Mouse (Mus musculus) MEL (cell line): ENCODE results near the gene Gm9999. TPM values are rescaled to one million over a fixed set of nuclear protein-coding genes. Genes with fewer than 3 reads are reported as not detected.

ENCODE experiments used
- DNase-seq: peaks from one replicate; pipeline ENCODE4 v3.0.0; 2011; ENCODE audit warnings: low read depth, low spot score
- H3K27ac ChIP-seq: 2 replicates; pipeline ENCODE4 v1.5.1; 2012; ENCODE audit warnings: low read depth, mild to moderate bottlenecking, control low read depth, low read length, moderate library complexity; ENCODE audit not compliant: control insufficient read depth
- H3K27me3 ChIP-seq, 2 experiments: fragments of 150-350 bp in 1 of 2; sonication (generic) in 1 of 2; 2 replicates each; pipeline ENCODE4 v1.6.1; 2012; ENCODE audit warnings: low read length in 2 of 2, mild to moderate bottlenecking in 2 of 2, improper control_type of control experiment in 1 of 2, moderate library complexity in 1 of 2; ENCODE audit not compliant: insufficient read depth in 2 of 2, control insufficient read depth in 1 of 2
- H3K36me3 ChIP-seq, 2 experiments: 2 replicates each; pipeline ENCODE4 v1.6.1; 2012 to 2014; ENCODE audit warnings: low read length in 2 of 2, improper control_type of control experiment in 1 of 2, inconsistent platforms in 1 of 2, mild to moderate bottlenecking in 1 of 2; ENCODE audit not compliant: insufficient read depth in 2 of 2, control insufficient read depth in 1 of 2
- H3K4me1 ChIP-seq, 2 experiments: fragments of 150-350 bp in 1 of 2; sonication (generic) in 1 of 2; 2 replicates each; pipeline ENCODE4 v1.6.1; 2012; ENCODE audit warnings: low read length in 2 of 2, improper control_type of control experiment in 1 of 2, mild to moderate bottlenecking in 1 of 2; ENCODE audit not compliant: insufficient read depth in 2 of 2, control insufficient read depth in 1 of 2
- H3K4me3 ChIP-seq, 2 experiments: fragments of 150-350 bp in 1 of 2; sonication (generic) in 1 of 2; 2 replicates each; pipeline ENCODE4 v1.5.1; 2012; ENCODE audit warnings: low read depth in 2 of 2, low read length in 2 of 2, mild to moderate bottlenecking in 2 of 2, moderate library complexity in 2 of 2, control low read depth in 1 of 2, improper control_type of control experiment in 1 of 2; ENCODE audit not compliant: control insufficient read depth in 1 of 2, insufficient read depth in 1 of 2
- H3K79me2 ChIP-seq: 2 replicates; pipeline ENCODE4 v1.6.1; 2012; ENCODE audit warnings: mild to moderate bottlenecking, low read length, moderate library complexity; ENCODE audit not compliant: control insufficient read depth, poor library complexity, insufficient read depth
- H3K9ac ChIP-seq: 2 replicates; pipeline ENCODE4 v1.6.1; 2012; ENCODE audit warnings: low read depth, mild to moderate bottlenecking, control low read depth, low read length, moderate library complexity; ENCODE audit not compliant: control insufficient read depth, poor library complexity, severe bottlenecking
- H3K9me3 ChIP-seq: fragments of 150-350 bp; sonication (generic); replicated peaks from 2 replicates; pipeline ENCODE4 v1.6.1; 2012; ENCODE audit warnings: mild to moderate bottlenecking, low read length, improper control_type of control experiment, moderate library complexity; ENCODE audit not compliant: insufficient read depth
- BHLHE40 ChIP-seq: IDR thresholded peaks from 2 replicates; pipeline ENCODE4 v1.6.1; 2012; ENCODE audit warnings: low read depth, mild to moderate bottlenecking, inconsistent platforms, low read length, improper control_type of control experiment, borderline replicate concordance
- CTCF ChIP-seq, 3 experiments: IDR thresholded peaks in 2 of 3; conservative IDR thresholded peaks in 1 of 3; 2 replicates each; pipeline ENCODE4 v1.5.1; 2011 to 2012; ENCODE audit warnings: low read length in 3 of 3, low read depth in 2 of 3, mild to moderate bottlenecking in 2 of 3, improper control_type of control experiment in 1 of 3, inconsistent platforms in 1 of 3, mixed read lengths in 1 of 3, moderate library complexity in 1 of 3; ENCODE audit not compliant: control insufficient read depth in 1 of 3, insufficient read depth in 1 of 3, poor library complexity in 1 of 3, severe bottlenecking in 1 of 3
- ELF1 ChIP-seq: IDR thresholded peaks from 2 replicates; pipeline ENCODE4 v1.6.1; 2014; ENCODE audit warnings: low read depth, mild to moderate bottlenecking, inconsistent platforms, low read length, improper control_type of control experiment, moderate library complexity
- GABPA ChIP-seq: IDR thresholded peaks from 2 replicates; pipeline ENCODE4 v1.6.1; 2012; ENCODE audit warnings: low read depth, mild to moderate bottlenecking, inconsistent platforms, low read length, improper control_type of control experiment, moderate library complexity
- GATA1 ChIP-seq: IDR thresholded peaks from 2 replicates; pipeline ENCODE4 v1.6.1; 2011; ENCODE audit warnings: low read depth, low read length, improper control_type of control experiment
- HCFC1 ChIP-seq: IDR thresholded peaks from 2 replicates; pipeline ENCODE4 v1.6.1; 2012; ENCODE audit warnings: low read depth, mild to moderate bottlenecking, inconsistent platforms, low read length, improper control_type of control experiment, moderate library complexity
- MEF2A ChIP-seq: IDR thresholded peaks from 2 replicates; pipeline ENCODE4 v1.6.1; 2014; ENCODE audit warnings: low read depth, mild to moderate bottlenecking, inconsistent platforms, low read length, improper control_type of control experiment; ENCODE audit not compliant: poor library complexity, insufficient replicate concordance, severe bottlenecking; ENCODE audit errors: extremely low read depth
- MXI1 ChIP-seq: IDR thresholded peaks from 2 replicates; pipeline ENCODE4 v1.6.1; 2011; ENCODE audit warnings: mild to moderate bottlenecking, low read depth, low read length, improper control_type of control experiment
- MYC ChIP-seq: IDR thresholded peaks from 2 replicates; pipeline ENCODE4 v1.6.1; 2011; ENCODE audit warnings: low read depth, mild to moderate bottlenecking, low read length, improper control_type of control experiment, moderate library complexity
- NRF1 ChIP-seq: IDR thresholded peaks from 2 replicates; pipeline ENCODE4 v1.6.1; 2014; ENCODE audit warnings: low read depth, mild to moderate bottlenecking, inconsistent platforms, low read length, improper control_type of control experiment, moderate library complexity; ENCODE audit not compliant: poor library complexity, insufficient read depth, severe bottlenecking
- POLR2AphosphoS2 ChIP-seq: IDR thresholded peaks from 2 replicates; pipeline ENCODE4 v1.6.1; 2011; ENCODE audit warnings: low read length, improper control_type of control experiment
- POLR2AphosphoS5 ChIP-seq: IDR thresholded peaks from 2 replicates; pipeline ENCODE4 v1.6.1; 2012; ENCODE audit warnings: low read depth, borderline replicate concordance, mild to moderate bottlenecking, inconsistent platforms, low read length, moderate library complexity, mixed read lengths
- RCOR1 ChIP-seq: IDR thresholded peaks from 2 replicates; pipeline ENCODE4 v1.6.1; 2012; ENCODE audit warnings: low read depth, mild to moderate bottlenecking, inconsistent platforms, low read length, improper control_type of control experiment
- TAL1 ChIP-seq: IDR thresholded peaks from 2 replicates; pipeline ENCODE4 v1.6.1; 2012; ENCODE audit warnings: mild to moderate bottlenecking, inconsistent platforms, low read length, moderate library complexity, mixed read lengths
- TBP ChIP-seq: IDR thresholded peaks from 2 replicates; pipeline ENCODE4 v1.8.0; 2011; ENCODE audit warnings: low read depth, low read length, improper control_type of control experiment
- ZC3H11A ChIP-seq: IDR thresholded peaks from 2 replicates; pipeline ENCODE4 v1.6.1; 2012; ENCODE audit warnings: low read depth, mild to moderate bottlenecking, inconsistent platforms, low read length, improper control_type of control experiment
- ZMIZ1 ChIP-seq: IDR thresholded peaks from 2 replicates; pipeline ENCODE4 v1.6.1; 2012; ENCODE audit warnings: low read depth, mild to moderate bottlenecking, inconsistent platforms, low read length, improper control_type of control experiment, moderate library complexity
- polyA plus RNA-seq, 2 experiments: library from polyadenylated mRNA; stranded (reverse) in 1 of 2; unstranded in 1 of 2; fragments of >175 nt in 1 of 2; fragments of >200 nt in 1 of 2; gene quantifications; 2 replicates each; pipeline versions ENCODE4 v1.2.1 to v1.2.4; 2012; ENCODE audit warnings: low replicate concordance in 2 of 2, low read depth in 1 of 2; ENCODE audit not compliant: insufficient read length in 2 of 2, insufficient read depth in 1 of 2, missing spikeins in 1 of 2
- total RNA-seq: library from RNA; depleted of rRNA; stranded (reverse); fragments of 300-350 nt; gene quantifications from 2 replicates; pipeline ENCODE4 v1.2.3, GENCODE M21; 2012

Gene Gm9999
- total and polyA plus RNA-seq, 3 experiments: not detected

- TF ChIP-seq POLR2AphosphoS2 (no peak), RCOR1 (peak; percentile 23; the same call in 1 of the 2 replicates), GABPA (no peak), GATA1 (peak; percentile 28; the same call in 1 of the 2 replicates), CTCF (IDR thresholded peaks at IDR 0.05 in 2 of 3, conservative IDR thresholded peaks at IDR 0.05 in 1 of 3; ENCODE audit: control insufficient read depth in 1 of 3, insufficient read depth in 1 of 3, low read depth in 2 of 3, low read length in 3 of 3, poor library complexity in 1 of 3, severe bottlenecking in 1 of 3) (no peak), TAL1 (no peak)
These were observed 8.7 kb upstream of the Gm9999 start (continued) for GRCm38 (mm10) chr7:46974648-46975047.

- H3K4me1 ChIP-seq: peaks cover 0 to 6% of the 10 kb centered on the region in 2 experiments; a peak in 2 of 4 replicates
- H3K79me2 ChIP-seq: no peaks in the 10 kb centered on the region
- no peak overlapping the region for H3K27ac ChIP-seq
- DNase-seq: no peak
- H3K9ac ChIP-seq: no peak overlapping the region
- no peaks in the 10 kb centered on the region for H3K9me3 ChIP-seq
- peaks cover 0 to 3% of the 10 kb centered on the region in 2 experiments; a peak in 1 of 4 replicates for H3K36me3 ChIP-seq
- H3K27me3 ChIP-seq: peaks cover 0 to 10% of the 10 kb centered on the region in 2 experiments; a peak in 2 of 4 replicates
- TF ChIP-seq MEF2A: no peak
- no peak for TF ChIP-seq TAL1
- TF ChIP-seq ZC3H11A: no peak
- TF ChIP-seq GATA1: no peak
- no peak for TF ChIP-seq MYC
- no peak for TF ChIP-seq POLR2AphosphoS5
- TF ChIP-seq BHLHE40: no peak
- TF ChIP-seq TBP: no peak
- no peak for TF ChIP-seq ZMIZ1
- no peak overlapping the region for H3K4me3 ChIP-seq
These were observed 7.9 kb upstream of the Gm9999 start for GRCm38 (mm10) chr7:46975456-46975855.

- TF ChIP-seq NRF1: no peak
- no peak for TF ChIP-seq ELF1
- no peak for TF ChIP-seq MXI1
- no peak for TF ChIP-seq HCFC1
- no peak for TF ChIP-seq ZMIZ1
- TF ChIP-seq TBP: peak; percentile 59; the same call in 1 of the 2 replicates
- no peak for DNase-seq
- H3K4me1 ChIP-seq: peaks cover 0 to 6% of the 10 kb centered on the region in 2 experiments; a peak in 2 of 4 replicates
- no peak overlapping the region for H3K27ac ChIP-seq
- H3K27me3 ChIP-seq: no peaks in the 10 kb centered on the region; a peak in 2 of 4 replicates
- H3K79me2 ChIP-seq: no peaks in the 10 kb centered on the region
- H3K4me3 ChIP-seq: no peak overlapping the region
- no peak overlapping the region for H3K9ac ChIP-seq
- no peaks in the 10 kb centered on the region for H3K9me3 ChIP-seq
- H3K36me3 ChIP-seq: peaks cover 0 to 5% of the 10 kb centered on the region in 2 experiments; a peak in 2 of 4 replicates
These were observed 2.5 kb downstream of the Gm9999 start for GRCm38 (mm10) chr7:46985718-46986505.
